Mouse (Mus musculus) liver, embryonic 11.5 days (tissue): ENCODE results near the gene Setd4. TPM values are rescaled to one million over a fixed set of nuclear protein-coding genes. Genes with fewer than 3 reads are reported as not detected.

Source experiments
- ATAC-seq: fragments of 200-750 bp; cut with Nextera tagmentation; replicated peaks from 2 replicates; pipeline ENCODE4 v1.8.0; 2017; ENCODE audit warnings: moderate number of reproducible peaks, mild to moderate bottlenecking, moderate TSS enrichment, moderate library complexity; ENCODE audit not compliant: low FRiP score
- DNase-seq: peaks from one replicate; pipeline ENCODE4 v3.0.0-alpha.2; 2017; ENCODE audit warnings: low spot score
- H3K27ac ChIP-seq: fragments of 300-500 bp; sonication (generic); 2 replicates; pipeline ENCODE4 v1.5.1; 2014; ENCODE audit warnings: mild to moderate bottlenecking, low read depth, low read length, control low read depth
- H3K27me3 ChIP-seq: fragments of 300-500 bp; sonication (generic); replicated peaks from 2 replicates; pipeline ENCODE4 v1.6.1; 2014; ENCODE audit warnings: low read length, mixed read lengths; ENCODE audit not compliant: control insufficient read depth, insufficient read depth
- H3K36me3 ChIP-seq: fragments of 300-500 bp; sonication (generic); 2 replicates; pipeline ENCODE4 v1.6.1; 2014; ENCODE audit warnings: mild to moderate bottlenecking, low read length, moderate library complexity, mixed read lengths; ENCODE audit not compliant: control insufficient read depth, insufficient read depth
- H3K4me1 ChIP-seq: fragments of 300-500 bp; sonication (generic); replicated peaks from 2 replicates; pipeline ENCODE4 v1.6.1; 2014; ENCODE audit warnings: low read length, mixed read lengths; ENCODE audit not compliant: control insufficient read depth, insufficient read depth
- H3K4me2 ChIP-seq: fragments of 300-500 bp; sonication (generic); 2 replicates; pipeline ENCODE4 v1.6.1; 2014; ENCODE audit warnings: mild to moderate bottlenecking, control low read depth, moderate library complexity
- H3K4me3 ChIP-seq: fragments of 300-500 bp; sonication (generic); 2 replicates; pipeline ENCODE4 v1.5.1; 2014; ENCODE audit warnings: low read depth, low read length, control low read depth
- H3K9ac ChIP-seq: fragments of 300-500 bp; sonication (generic); 2 replicates; pipeline ENCODE4 v1.6.1; 2014; ENCODE audit warnings: low read depth, low read length, control low read depth
- H3K9me3 ChIP-seq: fragments of 300-500 bp; sonication (generic); 2 replicates; pipeline ENCODE4 v1.6.1; 2016; ENCODE audit warnings: low read length, inconsistent platforms, mixed read lengths; ENCODE audit not compliant: control insufficient read depth
- WGBS: fragments of 180-500 bp; shearing (Covaris S2); extraction: QIAGEN DNeasy Blood & Tissue Kit; methylation state at CpG from one replicate; pipeline ENCODE4 v1.1.7; 2014; 5-methylcytosine and 5-hydroxymethylcytosine counted together
- polyA plus RNA-seq: library from polyadenylated mRNA; unstranded; fragments of >200 nt; fragmentation: Nextera tagmentation; extraction: Ambion mirVana; gene quantifications from 2 replicates; pipeline ENCODE4 v1.2.1, GENCODE M21; 2014

The Setd4 gene
- polyA plus RNA-seq, 1 experiment from 2014 or later = 13.4 TPM

DNA sequence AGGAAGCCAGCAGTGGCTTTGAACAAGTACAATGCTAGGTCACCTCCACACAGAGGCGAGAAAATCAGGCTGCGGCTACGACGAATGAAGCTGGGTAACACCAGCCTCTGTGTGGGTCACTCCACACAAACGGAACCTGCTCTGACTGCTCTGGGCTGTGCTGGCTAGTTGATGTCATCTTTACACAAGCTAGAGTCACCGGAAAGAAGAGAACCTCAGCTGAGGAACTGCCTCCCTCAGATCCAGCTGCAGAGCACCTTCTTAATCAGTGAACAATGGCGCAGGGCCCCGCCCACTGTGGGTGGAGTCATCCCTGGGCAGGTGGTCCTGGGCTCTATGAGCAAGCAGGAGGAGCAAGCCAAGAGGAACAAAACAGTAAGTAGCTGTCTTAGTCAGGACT, 17.5 kb downstream of the Setd4 start:
- Histone ChIP-seq H3K4me1 (peaks cover 4% of the 10 kb centered on the region; the same call in 1 of the 2 replicates), H3K9ac (no peak overlapping the region), H3K9me3 (no peaks in the 10 kb centered on the region), H3K27ac (no peak overlapping the region), H3K36me3 (peaks cover 4% of the 10 kb centered on the region; the same call in 1 of the 2 replicates), H3K27me3 (no peaks in the 10 kb centered on the region), H3K4me3 (no peak overlapping the region), H3K4me2 (no peak overlapping the region; the same call in 1 of the 2 replicates)
- ATAC-seq (no peak), DNase-seq (no peak)
- 57% methylated on average over 8 of the region's 8 CpGs for WGBS

DNA sequence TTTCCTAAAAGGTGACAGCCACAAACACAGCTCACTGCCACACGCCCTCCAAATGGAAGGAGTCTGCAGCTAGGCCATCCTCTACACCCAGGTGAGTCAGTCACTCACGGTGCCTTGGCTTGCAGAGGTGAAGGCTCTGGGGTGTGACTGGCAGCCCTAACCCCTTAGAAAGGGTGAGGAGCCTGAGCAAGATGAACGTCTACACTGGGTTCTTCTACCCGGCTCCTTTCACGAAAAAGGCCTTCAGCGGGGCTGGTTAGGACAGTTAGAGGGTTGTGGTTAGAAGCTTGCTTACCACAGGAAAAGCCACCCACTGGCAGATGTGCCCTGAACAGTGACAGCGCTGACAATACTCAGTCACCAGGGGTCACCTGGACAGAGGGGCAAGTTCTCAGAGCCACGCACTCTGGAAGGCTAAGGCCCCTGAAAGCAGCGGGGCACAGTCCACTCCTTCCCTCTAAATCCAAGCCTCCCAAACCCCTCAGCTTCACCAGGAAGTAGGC, 18.1 kb downstream of the Setd4 start:
- H3K27ac ChIP-seq = no peak overlapping the region

DNA sequence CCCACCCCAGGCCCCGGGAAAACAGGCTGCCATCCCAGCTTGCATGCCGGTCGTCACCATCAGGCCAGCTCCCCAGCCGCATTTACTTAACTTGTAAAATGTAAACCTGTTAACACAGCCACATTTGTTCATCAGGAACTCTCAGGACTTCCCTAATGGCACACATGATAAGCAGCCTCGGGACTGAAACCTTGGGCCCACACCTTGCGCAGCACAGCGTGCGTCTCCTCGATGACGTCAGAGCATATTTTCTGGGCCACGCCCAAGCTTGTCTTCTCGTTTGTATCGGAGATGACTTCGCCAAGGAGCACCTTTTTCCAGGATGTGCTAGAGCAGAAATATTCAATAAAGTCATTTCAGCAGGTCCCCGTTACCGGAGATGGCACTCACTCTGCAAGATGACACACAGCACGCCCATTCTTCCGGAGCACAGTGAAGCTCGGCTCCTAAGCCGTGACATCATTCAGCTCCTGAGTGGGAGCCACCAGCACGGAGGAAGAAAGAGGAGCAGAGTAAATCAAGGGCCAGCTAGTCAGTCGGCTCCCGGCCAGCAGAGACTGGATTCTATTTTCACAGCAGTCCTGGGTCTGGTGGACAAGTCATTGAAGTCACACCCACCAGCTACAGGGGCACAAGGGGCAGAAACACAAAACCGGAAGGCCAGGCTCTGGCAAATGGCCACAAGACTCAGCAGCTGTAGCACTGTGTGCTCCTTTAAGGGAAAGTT, 18.7 kb downstream of the Setd4 start:
- Histone ChIP-seq H3K4me1 (peaks cover 4% of the 10 kb centered on the region; the same call in 1 of the 2 replicates), H3K4me3 (no peak overlapping the region), H3K27me3 (no peaks in the 10 kb centered on the region), H3K36me3 (peaks cover 4% of the 10 kb centered on the region; the same call in 1 of the 2 replicates), H3K9ac (no peak overlapping the region), H3K9me3 (no peaks in the 10 kb centered on the region), H3K4me2 (no peak overlapping the region), H3K27ac (no peak overlapping the region)
- DNase-seq = no peak
- ATAC-seq = no peak
- WGBS = 84% methylated on average over 24 of the region's 24 CpGs

More for the DNA sequence above, 18.1 kb downstream of the Setd4 start:
- DNase-seq = no peak
- Histone ChIP-seq H3K4me1 (peaks cover 4% of the 10 kb centered on the region; the same call in 1 of the 2 replicates), H3K27me3 (no peaks in the 10 kb centered on the region), H3K36me3 (peaks cover 4% of the 10 kb centered on the region; the same call in 1 of the 2 replicates), H3K9me3 (no peaks in the 10 kb centered on the region), H3K9ac (no peak overlapping the region), H3K4me3 (no peak overlapping the region), H3K4me2 (no peak overlapping the region)
- ATAC-seq = no peak
- 51% methylated on average over 9 of the region's 9 CpGs for WGBS

DNA sequence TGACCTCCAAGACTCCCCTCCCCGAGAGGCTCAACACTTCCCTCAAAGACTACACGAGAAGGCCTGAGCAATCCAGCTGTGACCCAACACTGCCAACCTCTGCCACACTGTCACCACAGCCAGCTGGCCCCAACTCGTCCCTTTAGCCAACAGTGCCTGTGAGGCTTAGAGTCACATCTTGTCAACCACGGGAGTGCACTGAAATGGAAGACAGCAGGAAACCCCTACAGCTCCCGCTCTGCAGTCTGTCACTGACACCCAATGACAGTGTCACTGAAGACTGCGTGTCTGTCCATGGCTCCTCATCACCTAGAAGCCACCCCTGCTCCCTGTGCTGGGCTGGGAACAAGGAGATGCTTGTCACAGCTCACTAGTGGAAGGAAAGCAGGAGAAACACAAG, 22.7 kb downstream of the Setd4 start:
- no peak overlapping the region for H3K27ac ChIP-seq
- DNase-seq = no peak
- 63% methylated on average over 6 of the region's 6 CpGs for WGBS

DNA sequence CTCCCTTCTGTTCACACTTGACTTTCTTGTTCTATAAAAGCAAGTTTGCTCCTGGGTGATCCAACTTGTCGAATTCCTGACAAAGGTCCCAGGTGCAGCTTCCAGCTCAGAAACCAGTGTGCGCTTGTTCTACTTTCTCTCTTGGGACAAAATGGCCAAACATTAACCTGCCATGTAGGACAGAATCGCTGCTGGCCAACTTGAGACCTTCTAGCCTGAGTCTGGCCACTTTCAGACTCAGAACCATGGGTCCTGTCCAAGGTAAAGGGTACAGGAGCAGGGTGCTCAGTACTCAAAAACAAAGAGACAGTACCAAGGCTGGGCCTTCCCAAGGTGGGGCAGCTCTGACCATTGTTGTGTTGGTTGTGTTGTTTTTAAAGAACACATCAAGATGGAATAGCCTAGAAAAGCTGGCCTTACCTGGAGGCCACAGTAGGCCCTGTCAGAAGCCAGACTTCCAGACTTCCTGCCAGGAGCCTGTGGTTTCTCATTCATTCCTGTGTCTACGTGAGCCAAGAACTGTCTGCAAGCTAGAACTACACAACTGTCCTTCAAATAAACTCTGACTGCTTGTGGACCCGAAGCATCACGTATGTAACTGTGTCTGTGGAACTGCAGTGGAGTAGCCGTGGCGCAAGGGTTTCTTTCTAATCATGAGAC, 25.4 kb downstream of the Setd4 start:
- Histone ChIP-seq H3K36me3 (no peaks in the 10 kb centered on the region), H3K27me3 (no peaks in the 10 kb centered on the region), H3K4me1 (no peaks in the 10 kb centered on the region), H3K4me3 (no peak overlapping the region), H3K9me3 (no peaks in the 10 kb centered on the region), H3K4me2 (no peak overlapping the region), H3K9ac (no peak overlapping the region), H3K27ac (no peak overlapping the region)
- ATAC-seq (no peak), DNase-seq (no peak)
- 79% methylated on average over 8 of the region's 8 CpGs for WGBS

More for the DNA sequence above, 22.7 kb downstream of the Setd4 start:
- no peaks in the 10 kb centered on the region for H3K9me3 ChIP-seq
- peaks cover 4% of the 10 kb centered on the region; the same call in 1 of the 2 replicates for H3K36me3 ChIP-seq
- no peaks in the 10 kb centered on the region for H3K27me3 ChIP-seq
- no peak overlapping the region for H3K9ac ChIP-seq
- no peak overlapping the region for H3K4me2 ChIP-seq
- H3K4me1 ChIP-seq = no peaks in the 10 kb centered on the region
- H3K4me3 ChIP-seq = no peak overlapping the region
- no peak for ATAC-seq

DNA sequence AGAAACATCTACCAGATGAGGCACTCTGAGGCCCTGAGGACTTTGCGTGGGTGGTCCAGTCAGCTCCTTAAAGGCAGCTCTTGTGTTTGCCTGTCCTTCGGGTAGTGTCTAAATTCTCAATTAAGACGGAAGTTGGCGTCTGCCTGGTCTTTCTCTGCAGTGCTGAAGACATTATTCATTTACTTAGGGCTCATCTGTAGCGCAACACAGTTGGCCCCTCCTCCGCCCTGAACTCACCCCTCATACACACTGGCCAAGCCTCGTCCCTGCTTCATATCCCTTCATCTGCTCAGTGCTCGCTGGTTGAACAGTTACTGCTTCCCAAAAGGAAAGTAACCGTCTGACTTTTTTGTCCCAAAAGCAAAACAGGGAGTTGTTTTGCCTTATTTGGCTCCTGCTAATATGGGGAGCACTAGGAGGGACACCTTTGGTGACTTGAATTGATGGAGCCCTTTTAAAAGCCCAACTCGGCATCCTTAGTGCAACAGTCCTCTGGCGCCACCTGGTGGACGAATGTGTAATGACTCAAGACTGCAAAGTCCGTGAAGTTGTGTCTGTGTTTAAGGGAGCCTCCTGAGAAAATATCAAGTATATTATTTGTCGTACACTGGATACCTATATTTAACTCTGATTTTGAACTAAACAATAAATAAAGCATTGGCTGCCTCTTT, 27.3 kb downstream of the Setd4 start:
- 39% methylated on average over 14 of the region's 14 CpGs for WGBS
- Histone ChIP-seq H3K4me3 (no peak overlapping the region), H3K27ac (no peak overlapping the region), H3K9ac (no peak overlapping the region), H3K9me3 (no peaks in the 10 kb centered on the region), H3K27me3 (no peaks in the 10 kb centered on the region), H3K36me3 (no peaks in the 10 kb centered on the region), H3K4me1 (no peaks in the 10 kb centered on the region), H3K4me2 (no peak overlapping the region)
- ATAC-seq (no peak), DNase-seq (peak; percentile 72)

DNA sequence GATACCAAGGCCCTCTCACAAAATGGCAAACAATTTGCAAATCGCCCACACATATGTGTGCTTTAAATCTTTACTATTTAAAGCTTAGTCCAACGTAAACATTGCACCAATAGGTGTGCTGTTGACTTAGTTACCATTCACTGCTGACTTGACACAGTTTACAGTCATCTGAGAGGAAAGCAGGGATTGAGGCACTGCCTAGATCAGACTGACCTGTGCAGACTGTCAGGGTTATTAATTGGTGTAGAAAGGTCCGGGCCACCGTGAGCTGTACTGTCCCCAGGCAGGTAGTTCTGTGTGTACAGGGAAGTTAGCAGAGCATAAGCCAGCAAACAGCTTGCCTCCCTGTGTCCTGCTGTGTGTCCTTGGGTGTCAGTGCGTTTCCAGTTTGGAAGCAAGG, 28.3 kb downstream of the Setd4 start:
- Histone ChIP-seq H3K27me3 (no peaks in the 10 kb centered on the region), H3K9me3 (no peaks in the 10 kb centered on the region), H3K4me3 (no peak overlapping the region), H3K4me1 (no peaks in the 10 kb centered on the region), H3K4me2 (no peak overlapping the region), H3K36me3 (no peaks in the 10 kb centered on the region), H3K27ac (no peak overlapping the region), H3K9ac (no peak overlapping the region)
- DNase-seq (no peak), ATAC-seq (no peak)
- WGBS = 70% methylated on average over 5 of the region's 5 CpGs

DNA sequence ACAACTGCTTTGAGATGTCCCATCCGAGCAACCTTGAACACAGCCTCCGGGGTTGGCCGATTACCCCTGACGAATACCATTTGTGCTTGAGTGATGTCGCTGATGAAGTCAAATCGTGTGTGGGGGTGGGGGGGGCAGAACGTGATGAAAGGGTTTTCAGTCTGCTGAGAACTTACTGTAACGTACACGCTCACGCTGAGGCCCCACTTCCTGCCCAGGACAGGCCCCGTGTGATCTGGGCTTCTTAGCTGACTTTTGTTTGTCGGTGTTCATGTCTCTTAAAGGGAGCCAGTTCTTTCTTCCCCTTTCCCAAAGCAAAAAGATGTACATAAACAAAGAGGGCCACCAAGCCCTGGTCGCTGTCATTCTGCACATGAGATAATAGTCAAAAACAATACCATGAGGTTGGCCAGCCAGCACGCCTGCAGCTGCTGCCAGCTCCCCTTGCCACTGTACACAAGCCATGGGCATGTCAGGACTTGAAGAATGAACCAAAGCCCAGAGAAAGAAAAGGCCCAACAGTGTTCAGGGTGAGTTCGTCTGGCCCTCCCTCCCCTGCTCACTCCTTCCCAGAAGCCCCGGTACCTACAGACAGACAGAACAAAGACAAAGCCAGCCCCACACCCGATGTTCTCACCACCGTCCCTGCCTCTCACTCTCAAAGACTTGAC, 29.2 kb downstream of the Setd4 start:
- no peak overlapping the region for H3K4me3 ChIP-seq
- no peaks in the 10 kb centered on the region for H3K27me3 ChIP-seq
- H3K27ac ChIP-seq = no peak overlapping the region
- DNase-seq (no peak), ATAC-seq (no peak)
- H3K9ac ChIP-seq = no peak overlapping the region
- 52% methylated on average over 18 of the region's 18 CpGs for WGBS
- no peak overlapping the region for H3K4me2 ChIP-seq
- H3K9me3 ChIP-seq = no peaks in the 10 kb centered on the region
- no peaks in the 10 kb centered on the region for H3K36me3 ChIP-seq
- no peaks in the 10 kb centered on the region for H3K4me1 ChIP-seq
